ENCODE assay signal across 25 mouse cellular contexts in the genomic region with DNA sequence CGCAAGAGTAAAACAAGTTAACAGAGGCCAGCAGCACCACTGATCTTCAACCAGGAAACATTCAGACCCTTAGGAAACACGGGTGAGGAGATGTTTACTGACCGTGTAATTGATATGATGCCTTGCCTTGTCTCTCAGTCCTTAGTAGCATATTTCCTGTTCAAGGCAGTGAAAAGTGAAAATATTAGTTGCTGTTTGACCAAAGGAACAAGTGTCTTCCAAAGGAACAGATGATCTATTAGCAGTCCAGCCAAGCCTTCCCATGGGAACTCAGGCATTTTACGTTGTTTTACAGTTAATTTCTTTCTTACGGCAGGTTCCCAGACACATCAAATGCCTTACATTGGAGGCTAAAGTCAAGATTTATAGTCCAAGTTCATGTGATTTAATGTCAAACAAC.
DNase-seq lines count a peak whose midpoint lies in the region; ATAC-seq lines count a peak whose summit lies in the region.
"Had no signal": no experiment of that assay in that cellular context is flagged by ENCODE, and none has a peak within 500 bp of the region (broad histone marks: within the 10 kb centered on the region; RNA-seq: fewer than 3 reads in every experiment).

No protein-coding gene starts in this region.

- no peak overlapping the region for H3K4me2 ChIP-seq in kidney, embryonic 16.5 days (replicated peaks; ENCODE audit: low read depth, low read length)
- H3K4me2 ChIP-seq in midbrain, embryonic 11.5 days, result no peak overlapping the region
- no peak overlapping the region for H3K4me2 ChIP-seq in midbrain, embryonic 15.5 days
- H3K4me2 ChIP-seq: embryonic facial prominence, embryonic 12.5 days; embryonic facial prominence, embryonic 15.5 days; heart, embryonic 13.5 days; hindbrain, embryonic 12.5 days; hindbrain, embryonic 15.5 days had no signal

- WGBS in kidney, embryonic 16.5 days, result 11% methylated on average over 5 of the region's 5 CpGs
- WGBS in midbrain, embryonic 11.5 days, result 91% methylated on average over 5 of the region's 5 CpGs
- 84% methylated on average over 5 of the region's 5 CpGs for WGBS in midbrain, embryonic 15.5 days

- DNase-seq in embryo, embryonic 10.5 days (ENCODE audit: low spot score), result peak; percentile 16
- no peak for DNase-seq in embryo, embryonic 10 days (ENCODE audit: low spot score)
- peak; percentile 14 to 28 for DNase-seq in heart, adult 9 months (ENCODE audit: low spot score in 2 of 2)
- DNase-seq in heart, postnatal 25 days (ENCODE audit: low spot score), result no peak
- no peak for DNase-seq in kidney, postnatal 25 days
- peak; percentile 80 for DNase-seq in midbrain, embryonic 11.5 days (ENCODE audit: low spot score, missing footprints)
- DNase-seq: adrenal gland, adult 8-10 months; adrenal gland, postnatal 25 days; cerebellum, adult 11-12 months; cerebellum, adult 8-10 months; cerebellum, postnatal 10 days; cerebellum, postnatal 36 days; forebrain, postnatal 0 days; gastrocnemius, postnatal 25 days; heart, postnatal 14 days had no signal

- no peaks in the 10 kb centered on the region for H3K9me3 ChIP-seq in kidney, embryonic 16.5 days (ENCODE audit: low read length)
- H3K9me3 ChIP-seq in midbrain, embryonic 11.5 days (ENCODE audit: control insufficient read depth, low read length), result no peaks in the 10 kb centered on the region
- H3K9me3 ChIP-seq in midbrain, embryonic 15.5 days, result no peaks in the 10 kb centered on the region
- H3K9me3 ChIP-seq: embryonic facial prominence, embryonic 12.5 days; embryonic facial prominence, embryonic 15.5 days; heart, embryonic 10.5 days; heart, embryonic 13.5 days; hindbrain, embryonic 12.5 days; hindbrain, embryonic 15.5 days had no signal

- H3K27me3 ChIP-seq in kidney, embryonic 16.5 days (ENCODE audit: insufficient read depth, low read length), result no peaks in the 10 kb centered on the region
- no peaks in the 10 kb centered on the region for H3K27me3 ChIP-seq in midbrain, embryonic 11.5 days (ENCODE audit: control insufficient read depth, insufficient read depth, low read length)
- H3K27me3 ChIP-seq in midbrain, embryonic 15.5 days (replicated peaks), result no peaks in the 10 kb centered on the region
- H3K27me3 ChIP-seq: embryonic facial prominence, embryonic 12.5 days; embryonic facial prominence, embryonic 15.5 days; heart, embryonic 13.5 days; hindbrain, embryonic 12.5 days; hindbrain, embryonic 15.5 days had no signal

- H3K27ac ChIP-seq in kidney, embryonic 16.5 days (ENCODE audit: low read length), result peak overlapping the region; percentile 38
- no peak overlapping the region for H3K27ac ChIP-seq in midbrain, embryonic 11.5 days (ENCODE audit: low read depth, low read length)
- H3K27ac ChIP-seq in midbrain, embryonic 15.5 days, result no peak overlapping the region
- H3K27ac ChIP-seq: embryonic facial prominence, embryonic 12.5 days; embryonic facial prominence, embryonic 15.5 days; heart, embryonic 10.5 days; heart, embryonic 13.5 days; hindbrain, embryonic 12.5 days; hindbrain, embryonic 15.5 days had no signal

- H3K9ac ChIP-seq in kidney, embryonic 16.5 days (replicated peaks; ENCODE audit: low read length), result no peak overlapping the region
- no peak overlapping the region for H3K9ac ChIP-seq in midbrain, embryonic 11.5 days (ENCODE audit: low read length)
- H3K9ac ChIP-seq in midbrain, embryonic 15.5 days, result no peak overlapping the region
- H3K9ac ChIP-seq: embryonic facial prominence, embryonic 12.5 days; embryonic facial prominence, embryonic 15.5 days; forebrain, postnatal 0 days; heart, embryonic 13.5 days; hindbrain, embryonic 12.5 days; hindbrain, embryonic 15.5 days had no signal

- ATAC-seq in kidney, embryonic 16.5 days (ENCODE audit: low FRiP score, low TSS enrichment), result peak; percentile 76
- no peak for ATAC-seq in midbrain, embryonic 11.5 days (ENCODE audit: low FRiP score)
- ATAC-seq in midbrain, embryonic 15.5 days (replicated peaks), result no peak
- ATAC-seq: activated CD4-positive, CD25-positive, alpha-beta regulatory T cell, adult 4 months; forebrain, embryonic 14.5 days; forebrain, postnatal 0 days had no signal

- no peak overlapping the region for H3K4me3 ChIP-seq in kidney, embryonic 16.5 days (ENCODE audit: low read length)
- no peak overlapping the region for H3K4me3 ChIP-seq in midbrain, embryonic 11.5 days (ENCODE audit: low read depth, low read length)
- H3K4me3 ChIP-seq in midbrain, embryonic 15.5 days, result no peak overlapping the region
- H3K4me3 ChIP-seq: embryonic facial prominence, embryonic 12.5 days; embryonic facial prominence, embryonic 15.5 days; heart, embryonic 10.5 days; heart, embryonic 13.5 days; hindbrain, embryonic 12.5 days; hindbrain, embryonic 15.5 days had no signal

- intact Hi-C loops in heart, postnatal 25 days (cut with DNase I), result no loop called here

- H3K36me3 ChIP-seq in kidney, embryonic 16.5 days (ENCODE audit: insufficient read depth, low read length), result no peaks in the 10 kb centered on the region
- no peaks in the 10 kb centered on the region for H3K36me3 ChIP-seq in midbrain, embryonic 11.5 days (ENCODE audit: control insufficient read depth, insufficient read depth, low read length)
- H3K36me3 ChIP-seq in midbrain, embryonic 15.5 days (replicated peaks), result no peaks in the 10 kb centered on the region
- H3K36me3 ChIP-seq: embryonic facial prominence, embryonic 12.5 days; embryonic facial prominence, embryonic 15.5 days; heart, embryonic 10.5 days; heart, embryonic 13.5 days; hindbrain, embryonic 12.5 days; hindbrain, embryonic 15.5 days had no signal

- peaks cover 21% of the 10 kb centered on the region for H3K4me1 ChIP-seq in kidney, embryonic 16.5 days (ENCODE audit: insufficient read depth, low read length)
- no peaks in the 10 kb centered on the region for H3K4me1 ChIP-seq in midbrain, embryonic 11.5 days (ENCODE audit: control insufficient read depth, insufficient read depth, low read length)
- no peaks in the 10 kb centered on the region for H3K4me1 ChIP-seq in midbrain, embryonic 15.5 days
- H3K4me1 ChIP-seq: embryonic facial prominence, embryonic 12.5 days; hindbrain, embryonic 12.5 days; hindbrain, embryonic 15.5 days had no signal

Comparison
In these comparisons a context has a peak if more than half of its experiments do, and no peak if none do; other contexts are left out.
1. DNase-seq: peak in embryo, embryonic 10.5 days (single experiment), heart, adult 9 months (2 of 2) and midbrain, embryonic 11.5 days (single experiment); none in embryo, embryonic 10 days (single experiment), heart, postnatal 25 days (single experiment) and kidney, postnatal 25 days (0 of 2).